Mouse (Mus musculus) intestine, postnatal 0 days (tissue): ENCODE data around the gene Scnm1. TPM values are rescaled to one million over a fixed set of nuclear protein-coding genes. Genes with fewer than 3 reads are reported as not detected.

Experiments
- ATAC-seq: fragments of 200-750 bp; cut with Nextera tagmentation; 2 replicates; pipeline ENCODE4 v1.8.0; 2017; ENCODE audit warnings: mild to moderate bottlenecking, moderate TSS enrichment, moderate library complexity
- H3K27ac ChIP-seq: fragments of 300-500 bp; sonication (generic); 2 replicates; pipeline ENCODE4 v1.5.1; 2014; ENCODE audit warnings: mild to moderate bottlenecking, low read depth, low read length, moderate library complexity
- H3K27me3 ChIP-seq: fragments of 300-500 bp; sonication (generic); replicated peaks from 2 replicates; pipeline ENCODE4 v1.6.1; 2014; ENCODE audit warnings: low read length, mixed read lengths; ENCODE audit not compliant: control insufficient read depth, insufficient read depth
- H3K36me3 ChIP-seq: fragments of 300-500 bp; sonication (generic); 2 replicates; pipeline ENCODE4 v1.6.1; 2014; ENCODE audit warnings: mild to moderate bottlenecking, moderate library complexity; ENCODE audit not compliant: control insufficient read depth, insufficient read depth
- H3K4me1 ChIP-seq: fragments of 300-500 bp; sonication (generic); replicated peaks from 2 replicates; pipeline ENCODE4 v1.6.1; 2014; ENCODE audit warnings: antibody characterized with exemption, low read length, mixed read lengths; ENCODE audit not compliant: control insufficient read depth, insufficient read depth
- H3K4me2 ChIP-seq: fragments of 300-500 bp; sonication (generic); replicated peaks from 2 replicates; pipeline ENCODE4 v1.6.1; 2014; ENCODE audit warnings: low read depth, mild to moderate bottlenecking, moderate library complexity
- H3K4me3 ChIP-seq: fragments of 300-500 bp; sonication (generic); 2 replicates; pipeline ENCODE4 v1.5.1; 2014; ENCODE audit warnings: low read depth, low read length
- H3K9ac ChIP-seq: fragments of 300-500 bp; sonication (generic); 2 replicates; pipeline ENCODE4 v1.6.1; 2014; ENCODE audit warnings: mild to moderate bottlenecking, low read depth, low read length
- H3K9me3 ChIP-seq: fragments of 300-500 bp; sonication (generic); 2 replicates; pipeline ENCODE4 v1.6.1; 2016; ENCODE audit warnings: mixed run types; ENCODE audit not compliant: control insufficient read depth
- CTCF ChIP-seq: sonication (generic); IDR thresholded peaks from 2 replicates; pipeline ENCODE4 v1.5.1; 2016; ENCODE audit warnings: low read depth, mild to moderate bottlenecking, control low read depth, antibody characterized with exemption, moderate library complexity
- WGBS: fragments of 180-500 bp; shearing (Covaris S2); extraction: QIAGEN DNeasy Blood & Tissue Kit; methylation state at CpG from one replicate; pipeline ENCODE4 v1.1.7; 2014; 5-methylcytosine and 5-hydroxymethylcytosine counted together
- microRNA-seq: library from miRNA; unstranded; fragments of <30 nt; microRNA quantifications from one replicate; pipeline ENCODE4, GENCODE M21; 2016
- polyA plus RNA-seq: library from polyadenylated mRNA; unstranded; fragments of >200 nt; fragmentation: Nextera tagmentation; extraction: Ambion mirVana; gene quantifications from 2 replicates; pipeline ENCODE4 v1.2.1, GENCODE M21; 2015

The Scnm1 gene
- polyA plus RNA-seq, 1 experiment from 2014 or later = 49.3 TPM

- no peaks in the 10 kb centered on the region; the same call in none of the 2 replicates for H3K36me3 ChIP-seq
- under 1% methylated on average over 51 of the region's 51 CpGs for WGBS
- H3K4me1 ChIP-seq = no peaks in the 10 kb centered on the region
- peak within 1 kb of the TSS; percentile 85 for H3K9ac ChIP-seq
- no peak for TF ChIP-seq CTCF
- H3K9me3 ChIP-seq = no peaks in the 10 kb centered on the region
- H3K27ac ChIP-seq = peak within 1 kb of the TSS; percentile 87
- peak within 1 kb of the TSS; percentile 72 for H3K4me2 ChIP-seq
- H3K4me3 ChIP-seq = peak within 1 kb of the TSS; percentile 86
- ATAC-seq = peak; percentile 92
- no peaks in the 10 kb centered on the region for H3K27me3 ChIP-seq
These were observed 27.3 kb downstream of the Scnm1 start, which contains the start of gene Pip5k1a for GRCm38 (mm10) chr3:95106338-95107117. Gene Pip5k1a (minus strand): TSS chr3:95106930.

- H3K9me3 ChIP-seq = no peaks in the 10 kb centered on the region
- no peak for TF ChIP-seq CTCF
These were observed 28.0 kb downstream of the Scnm1 start for GRCm38 (mm10) chr3:95105586-95106337.

GRCm38 (mm10) chr3:95105121-95105520 is 28.7 kb downstream of the Scnm1 start:
- no peak for TF ChIP-seq CTCF
- 24% methylated on average over 4 of the region's 4 CpGs for WGBS
- Histone ChIP-seq H3K9me3 (no peaks in the 10 kb centered on the region), H3K4me3 (peak overlapping the region; percentile 86), H3K27me3 (no peaks in the 10 kb centered on the region), H3K9ac (peak overlapping the region; percentile 85; the same call in 1 of the 2 replicates), H3K4me1 (no peaks in the 10 kb centered on the region), H3K4me2 (peak overlapping the region; percentile 72), H3K36me3 (no peaks in the 10 kb centered on the region; the same call in none of the 2 replicates), H3K27ac (0 out of 2 replicates have a peak overlapping the region, but pooled peaks have one; percentile 5)
- no peak for ATAC-seq

More at GRCm38 (mm10) chr3:95105586-95106337, 28.0 kb downstream of the Scnm1 start:
- H3K27me3 ChIP-seq = no peaks in the 10 kb centered on the region
- H3K9ac ChIP-seq = peak overlapping the region; percentile 85
- WGBS = under 1% methylated on average over 16 of the region's 16 CpGs
- no peak for ATAC-seq
- H3K27ac ChIP-seq = peak overlapping the region; percentile 87
- H3K36me3 ChIP-seq = no peaks in the 10 kb centered on the region; the same call in none of the 2 replicates
- H3K4me1 ChIP-seq = no peaks in the 10 kb centered on the region
- H3K4me3 ChIP-seq = peak overlapping the region; percentile 86
- H3K4me2 ChIP-seq = peak overlapping the region; percentile 72

- no peaks in the 10 kb centered on the region for H3K9me3 ChIP-seq
- no peaks in the 10 kb centered on the region for H3K27me3 ChIP-seq
- no peak overlapping the region for H3K27ac ChIP-seq
- no peak overlapping the region for H3K9ac ChIP-seq
- H3K36me3 ChIP-seq = peaks cover 7% of the 10 kb centered on the region
- no peaks in the 10 kb centered on the region for H3K4me1 ChIP-seq
- TF ChIP-seq CTCF = no peak
- H3K4me3 ChIP-seq = no peak overlapping the region
- no peak overlapping the region for H3K4me2 ChIP-seq
- no peak for ATAC-seq
- WGBS = 35% methylated on average over 2 of the region's 2 CpGs
These were observed 33.0 kb downstream of the Scnm1 start for GRCm38 (mm10) chr3:95100854-95101253.

GRCm38 (mm10) chr3:95088071-95088470 is 45.7 kb downstream of the Scnm1 start:
- ATAC-seq = no peak
- 97% methylated on average over 1 of the region's 1 CpGs for WGBS
- no peak overlapping the region for H3K4me3 ChIP-seq
- H3K27ac ChIP-seq = no peak overlapping the region
- H3K9me3 ChIP-seq = no peaks in the 10 kb centered on the region
- peaks cover 4% of the 10 kb centered on the region; the same call in 1 of the 2 replicates for H3K36me3 ChIP-seq
- no peaks in the 10 kb centered on the region for H3K27me3 ChIP-seq
- H3K4me1 ChIP-seq = no peaks in the 10 kb centered on the region
- TF ChIP-seq CTCF = no peak
- H3K9ac ChIP-seq = no peak overlapping the region
- no peak overlapping the region for H3K4me2 ChIP-seq

Small RNAs within 50 kb of the gene (microRNA-seq; reads per million reads assigned to microRNA genes)
- not detected for gene Mir8099-1

Other genes starting within 250 kb of the Scnm1 start
- 308 and 311 TPM in 2 replicates for gene Psmb4, start 247.1 kb downstream of the Scnm1 start, polyA plus RNA-seq
- gene Selenbp1, start 201.0 kb downstream of the Scnm1 start, polyA plus RNA-seq = 61.7 and 71.6 TPM in 2 replicates
- 2.6 and 3.9 TPM in 2 replicates for gene Rfx5, start 179.9 kb downstream of the Scnm1 start, polyA plus RNA-seq
- 10.5 and 11.6 TPM in 2 replicates for gene Pi4kb, start 159.3 kb downstream of the Scnm1 start, polyA plus RNA-seq
- gene Zfp687, start 118.6 kb downstream of the Scnm1 start, polyA plus RNA-seq = 8.7 and 9.7 TPM in 2 replicates
- 164 and 166 TPM in 2 replicates for gene Psmd4, start 91.4 kb downstream of the Scnm1 start, polyA plus RNA-seq
- gene Pip5k1a, start 27.1 kb downstream of the Scnm1 start, polyA plus RNA-seq = 13.1 and 14.7 TPM in 2 replicates
- gene Vps72, start 23.0 kb downstream of the Scnm1 start, polyA plus RNA-seq = 58.5 and 60.5 TPM in 2 replicates
- 0.44 and 0.73 TPM in 2 replicates for gene Tmod4, start 9.5 kb downstream of the Scnm1 start, polyA plus RNA-seq
- gene Lysmd1, start 77 bp upstream of the Scnm1 start, polyA plus RNA-seq = 7.1 and 7.5 TPM in 2 replicates
- gene Tnfaip8l2, start 8.3 kb upstream of the Scnm1 start, polyA plus RNA-seq = 3.6 and 4.7 TPM in 2 replicates
- gene Sema6c, start 26.4 kb upstream of the Scnm1 start, polyA plus RNA-seq = 1.0 and 1.3 TPM in 2 replicates
- 3.1 and 4.6 TPM in 2 replicates for gene Gabpb2, start 83.9 kb upstream of the Scnm1 start, polyA plus RNA-seq
- gene Cdc42se1, start 94.7 kb upstream of the Scnm1 start, polyA plus RNA-seq = 59.4 and 64.9 TPM in 2 replicates
- gene Mllt11, start 98.2 kb upstream of the Scnm1 start, polyA plus RNA-seq = 10.1 and 10.6 TPM in 2 replicates
- gene Gm128, start 107.6 kb upstream of the Scnm1 start, polyA plus RNA-seq = 0.14 and 0.16 TPM in 2 replicates
- gene Bnipl, start 117.2 kb upstream of the Scnm1 start, polyA plus RNA-seq = not detected in 2 replicates
- gene Mindy1, start 147.3 kb upstream of the Scnm1 start, polyA plus RNA-seq = 36.4 and 38.0 TPM in 2 replicates
- 9.2 and 10.1 TPM in 2 replicates for gene Prune1, start 148.1 kb upstream of the Scnm1 start, polyA plus RNA-seq
- 2.0 and 2.3 TPM in 2 replicates for gene Anxa9, start 173.2 kb upstream of the Scnm1 start, polyA plus RNA-seq
- gene Cers2, start 180.8 kb upstream of the Scnm1 start, polyA plus RNA-seq = 109 and 120 TPM in 2 replicates
- 7.5 and 7.7 TPM in 2 replicates for gene Setdb1, start 223.2 kb upstream of the Scnm1 start, polyA plus RNA-seq